Mouse (Mus musculus): ENCODE measurements around the gene G430095P16Rik. TPM values are rescaled to one million over a fixed set of nuclear protein-coding genes. Genes with fewer than 3 reads are reported as not detected.
A peak's percentile ranks its signal among the peaks of the same experiment; 100 is the strongest.

The G430095P16Rik gene
- under 1 TPM in 1 of 2 experiments, not detected in 1; 0.71 TPM for total RNA-seq (2021)

GRCm38 (mm10) chr8:84722850-84723570 is at the start of gene G430095P16Rik:
Gene G430095P16Rik, plus strand, starts transcription at chr8:84723007.
- intact Hi-C loops (cut with DNase I): no loop called here
- DNase-seq (ENCODE audit: low spot score in 2 of 2): peak; percentile 67 to 84

GRCm38 (mm10) chr8:84677305-84677704 is 45.5 kb upstream of the G430095P16Rik start:
- no peak for DNase-seq (ENCODE audit: low spot score in 2 of 2)
- intact Hi-C loops (cut with DNase I): no loop called here

DNA sequence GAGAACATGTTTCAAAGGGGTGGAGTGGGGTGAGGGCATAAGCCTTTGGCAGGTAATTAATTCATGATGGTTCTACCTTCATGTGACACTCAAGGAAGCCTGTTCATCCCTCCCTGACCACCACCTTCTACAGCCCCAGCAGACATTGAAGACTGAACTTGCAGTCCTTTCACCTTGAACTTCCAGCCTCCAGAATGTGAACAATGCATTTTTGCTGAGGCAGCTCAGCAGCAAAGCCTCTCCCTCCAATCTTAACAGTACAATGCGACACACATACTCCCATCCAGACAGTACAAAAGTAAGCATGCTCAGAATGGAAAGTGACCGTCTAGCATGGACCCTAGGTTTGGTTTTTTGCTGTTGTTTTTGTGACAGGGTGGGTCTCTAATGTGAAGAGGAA is 41.3 kb upstream of the G430095P16Rik start:
- no peak for DNase-seq (ENCODE audit: low spot score in 2 of 2)
- intact Hi-C loops (cut with DNase I): no loop called here

GRCm38 (mm10) chr8:84682257-84682656 is 40.5 kb upstream of the G430095P16Rik start:
- intact Hi-C loops (cut with DNase I): no loop called here
- no peak for DNase-seq (ENCODE audit: low spot score in 2 of 2)

DNA sequence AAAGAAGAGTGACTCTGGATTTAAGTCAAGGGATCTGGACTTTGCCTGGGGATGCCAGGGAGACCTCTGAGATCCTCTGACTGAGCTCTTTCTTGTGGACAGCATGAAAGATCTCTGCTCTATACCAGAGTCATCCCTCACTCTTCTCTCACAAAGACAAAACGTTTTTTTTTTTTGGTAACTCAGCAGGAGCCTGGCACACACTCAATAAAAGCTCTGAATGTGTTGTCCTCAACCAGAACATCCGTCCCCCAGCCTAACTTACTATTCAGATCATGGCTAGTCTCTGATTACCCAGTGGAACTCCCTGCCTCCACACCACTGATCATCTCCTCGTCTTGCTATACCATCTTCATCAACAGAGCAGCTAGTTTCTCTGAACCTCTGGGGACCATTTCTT is 38.3 kb upstream of the G430095P16Rik start:
- intact Hi-C loops (cut with DNase I): no loop called here
- DNase-seq (ENCODE audit: low spot score in 2 of 2): no peak

DNA sequence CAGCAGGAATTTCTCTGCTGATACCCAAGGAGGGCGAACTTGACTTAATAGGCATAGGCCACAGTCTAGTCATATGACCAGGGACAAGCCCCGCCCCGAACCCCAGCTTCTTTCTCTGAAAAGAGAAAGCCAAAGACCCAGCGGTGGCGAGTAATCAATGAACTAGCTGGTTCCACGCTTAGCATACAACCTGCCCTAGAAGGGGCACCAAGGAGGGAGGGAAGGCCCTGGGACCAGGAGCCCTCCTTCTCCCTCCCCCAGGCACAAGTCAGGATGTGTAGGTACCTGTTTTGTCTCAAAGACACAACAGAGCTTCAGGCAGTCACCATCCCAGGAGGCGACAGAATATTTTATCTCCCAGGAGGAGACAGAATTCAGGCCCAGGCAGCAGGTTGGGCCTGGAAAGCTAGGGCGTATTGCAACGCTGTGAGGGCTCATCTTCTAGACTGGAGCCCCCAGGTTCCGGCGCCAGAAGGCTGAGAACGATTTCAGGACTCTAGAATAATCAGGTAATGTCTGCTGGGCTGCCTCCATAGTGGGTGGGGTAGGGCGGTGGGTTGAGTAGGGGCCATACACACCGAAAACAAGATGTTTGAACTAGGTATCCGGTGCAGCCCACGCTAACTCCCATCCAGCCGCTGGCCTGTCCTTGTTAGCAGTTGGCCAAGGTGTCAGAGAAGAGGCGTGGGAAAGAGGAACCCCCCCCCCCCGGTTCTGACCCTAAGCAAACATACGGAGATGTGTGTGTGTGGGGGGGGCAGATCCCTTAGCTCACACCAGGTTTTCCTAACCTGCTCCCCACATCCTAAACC is 36.4 kb upstream of the G430095P16Rik start, which contains the start of gene Trmt1:
TSS of gene Trmt1 (plus strand) at position 117 of the 812 bp plus-strand sequence.
- intact Hi-C loops (cut with DNase I): loop anchor here (2.0 kb wide), 1 partner anchor 22 kb away; no protein-coding TSS in a partner anchor
- peak in 1 of 2 experiments; percentile 54 for DNase-seq (ENCODE audit: low spot score in 2 of 2)

GRCm38 (mm10) chr8:84687003-84687704 is 35.7 kb upstream of the G430095P16Rik start:
- DNase-seq (ENCODE audit: low spot score in 2 of 2): no peak
- intact Hi-C loops (cut with DNase I): loop anchor here (2.0 kb wide), 1 partner anchor 22 kb away; no protein-coding TSS in a partner anchor

DNA sequence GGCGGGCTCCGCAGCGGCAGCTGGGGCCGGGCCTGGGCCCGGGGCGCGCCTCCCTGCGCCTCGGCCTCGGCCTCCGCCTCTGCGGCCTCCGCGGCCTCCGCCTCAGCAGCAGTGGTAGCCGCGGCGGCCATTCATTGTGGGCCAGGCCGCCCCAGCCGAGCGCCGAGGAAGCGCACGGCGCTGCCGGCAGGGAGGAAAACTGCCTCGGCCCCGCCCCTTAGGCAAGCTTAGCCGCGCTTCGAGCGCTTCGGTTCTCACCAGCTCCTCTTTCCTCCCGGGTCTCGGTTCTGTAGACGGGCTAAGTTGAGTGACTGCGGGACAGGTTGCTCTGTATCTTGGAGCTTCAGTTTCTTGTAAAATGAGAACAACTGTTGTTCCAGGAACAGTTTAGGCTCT is 35.1 kb upstream of the G430095P16Rik start, which contains the start of gene Nacc1:
TSS of gene Nacc1 (minus strand) at position 158 of the 396 bp plus-strand sequence.
- DNase-seq (ENCODE audit: low spot score in 2 of 2): peak; percentile 89 to 91
- intact Hi-C loops (cut with DNase I): loop anchor here (2.0 kb wide), 1 partner anchor 23 kb away; no protein-coding TSS in a partner anchor

DNA sequence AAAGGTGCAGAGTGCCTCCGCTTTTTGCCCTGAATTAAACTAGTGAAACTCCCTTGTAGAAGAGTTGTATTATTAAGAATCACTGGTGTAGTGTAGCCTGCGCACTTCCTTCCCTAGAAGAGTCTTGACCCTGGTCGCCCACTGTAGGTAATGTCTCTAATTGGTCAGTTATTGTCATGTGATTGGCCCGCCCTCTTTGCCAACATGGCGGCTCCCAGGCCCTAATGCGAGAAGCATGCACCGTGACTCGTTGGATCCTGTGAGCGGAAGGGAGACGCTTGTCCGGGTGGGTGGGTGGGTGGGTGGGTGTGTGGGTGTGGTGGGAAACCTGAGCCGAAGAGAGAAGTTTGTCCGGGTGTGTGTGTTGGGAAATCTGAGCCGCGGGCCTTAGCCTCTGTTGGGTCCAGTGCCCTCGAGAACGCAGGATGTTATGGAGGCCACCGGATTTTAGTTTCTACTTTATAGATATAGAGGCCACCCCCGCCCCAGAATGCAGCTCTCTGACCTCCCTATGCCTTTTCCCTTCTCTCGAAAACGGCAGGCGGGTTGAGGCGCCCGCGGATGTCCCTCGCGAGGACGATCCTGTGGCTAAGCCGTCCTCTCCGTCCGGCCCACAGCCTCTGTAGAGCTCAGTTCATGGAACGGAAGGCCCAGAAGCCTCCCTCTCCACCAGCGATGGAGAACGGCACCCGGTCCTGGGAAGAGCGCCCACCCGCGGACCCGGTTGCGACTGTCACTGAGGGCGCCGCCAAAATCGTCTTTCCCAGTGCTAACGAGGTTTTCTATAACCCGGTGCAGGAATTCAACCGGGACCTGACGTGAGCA is 33.5 kb upstream of the G430095P16Rik start:
- DNase-seq (ENCODE audit: low spot score in 2 of 2): peak; percentile 95 to 96
- intact Hi-C loops (cut with DNase I): no loop called here

GRCm38 (mm10) chr8:84693332-84693731 is 29.5 kb upstream of the G430095P16Rik start:
- intact Hi-C loops (cut with DNase I): no loop called here
- no peak for DNase-seq (ENCODE audit: low spot score in 2 of 2)

DNA sequence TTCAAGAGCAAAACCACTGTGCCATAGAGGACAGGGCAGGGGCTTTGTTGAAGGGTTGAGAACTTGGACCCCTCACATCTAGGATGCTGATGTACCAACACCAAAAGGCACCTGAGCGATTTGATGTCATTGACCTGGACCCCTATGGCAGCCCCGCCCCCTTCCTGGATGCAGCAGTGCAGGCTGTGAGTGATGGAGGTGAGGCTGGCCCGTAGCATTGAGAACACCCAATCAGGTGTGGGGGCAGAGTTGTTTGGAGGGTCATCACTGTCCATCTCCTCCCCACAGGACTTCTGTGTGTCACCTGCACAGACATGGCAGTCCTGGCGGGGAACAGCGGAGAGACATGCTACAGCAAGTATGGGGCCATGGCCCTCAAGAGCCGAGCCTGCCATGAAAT is 27.7 kb upstream of the G430095P16Rik start:
- intact Hi-C loops (cut with DNase I): no loop called here
- DNase-seq (ENCODE audit: low spot score in 2 of 2): no peak

GRCm38 (mm10) chr8:84697166-84698130 is 25.4 kb upstream of the G430095P16Rik start:
- DNase-seq (ENCODE audit: low spot score in 2 of 2): no peak
- intact Hi-C loops (cut with DNase I): loop anchor here (2.0 kb wide), 1 partner anchor 115 kb away; no protein-coding TSS in a partner anchor

GRCm38 (mm10) chr8:84698288-84698687 is 24.5 kb upstream of the G430095P16Rik start:
- intact Hi-C loops (cut with DNase I): loop anchor here (2.0 kb wide), 1 partner anchor 115 kb away; no protein-coding TSS in a partner anchor
- no peak for DNase-seq (ENCODE audit: low spot score in 2 of 2)

DNA sequence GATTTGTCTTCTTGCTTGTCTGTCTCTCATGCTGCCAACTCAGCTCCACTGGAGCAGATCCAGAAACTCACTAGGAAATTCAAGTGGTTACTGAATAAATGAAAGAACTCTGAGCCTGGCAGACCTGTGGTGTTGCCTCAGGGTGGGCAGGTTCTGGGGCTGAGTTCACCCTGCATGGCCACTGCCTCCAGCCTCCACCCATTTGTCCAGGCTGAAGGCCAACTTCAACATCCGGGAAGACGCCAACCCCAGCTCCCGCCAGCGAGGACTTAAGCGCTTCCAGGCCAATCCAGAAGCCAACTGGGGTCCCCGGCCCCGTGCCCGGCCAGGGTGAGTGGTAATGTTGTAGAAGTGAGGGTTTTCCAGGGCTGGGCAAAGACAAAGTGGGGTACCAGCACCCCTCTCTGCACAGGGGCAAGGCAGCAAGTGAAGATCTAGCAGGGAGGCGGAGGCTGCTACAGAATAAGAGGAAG is 23.8 kb upstream of the G430095P16Rik start:
- intact Hi-C loops (cut with DNase I): loop anchor here (2.0 kb wide), 1 partner anchor 114 kb away; no protein-coding TSS in a partner anchor
- no peak for DNase-seq (ENCODE audit: low spot score in 2 of 2)

GRCm38 (mm10) chr8:84699861-84700322 is 22.9 kb upstream of the G430095P16Rik start:
- peak; percentile 61 to 79 for DNase-seq (ENCODE audit: low spot score in 2 of 2)
- intact Hi-C loops (cut with DNase I): loop anchor here (2.0 kb wide), 1 partner anchor 113 kb away; no protein-coding TSS in a partner anchor

GRCm38 (mm10) chr8:84700526-84700925 is 22.3 kb upstream of the G430095P16Rik start:
- DNase-seq (ENCODE audit: low spot score in 2 of 2): no peak

More at GRCm38 (mm10) chr8:84700526-84700925, 22.3 kb upstream of the G430095P16Rik start:
- intact Hi-C loops (cut with DNase I): no loop called here
